Mouse (Mus musculus): Measurements from ENCODE around the gene Kdm5b. TPM values are rescaled to one million over a fixed set of nuclear protein-coding genes. Genes with fewer than 3 reads are reported as not detected.

Kdm5b gene
- total RNA-seq, 1 experiment = 127 TPM

DNA sequence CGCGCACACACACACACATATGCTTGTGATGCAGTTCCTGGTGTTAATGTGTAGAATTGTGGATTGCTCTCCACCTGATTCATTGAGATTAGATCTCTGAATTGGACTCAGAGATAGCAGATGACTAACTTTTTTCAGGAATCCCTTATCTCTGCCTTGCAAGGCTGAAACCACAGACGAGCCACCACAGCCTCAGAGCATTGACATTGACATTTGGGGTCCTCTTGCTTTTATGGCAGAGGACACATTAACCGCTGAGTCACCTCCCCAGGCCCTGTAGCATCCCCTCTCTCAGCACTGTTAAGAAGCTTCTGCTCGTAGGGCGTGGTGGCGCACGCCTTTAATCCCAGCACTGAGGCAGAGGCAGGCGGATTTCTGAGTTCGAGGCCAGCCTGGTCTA is 69.5 kb downstream of the Kdm5b start:
- TF ChIP-seq ZNF384 (IDR thresholded peaks at IDR 0.05; ENCODE audit: low read depth, low read length) (no peak), HCFC1 (IDR thresholded peaks at IDR 0.05; ENCODE audit: borderline replicate concordance, insufficient read depth, low read length) (no peak), CHD2 (IDR thresholded peaks at IDR 0.05; ENCODE audit: low read depth, low read length) (no peak), MAFK (IDR thresholded peaks at IDR 0.05; ENCODE audit: insufficient read depth, low read depth, low read length) (no peak), ZC3H11A (IDR thresholded peaks at IDR 0.05; ENCODE audit: borderline replicate concordance, low read depth, low read length) (no peak)
- Histone ChIP-seq H3K4me3 (ENCODE audit: insufficient read depth in 1 of 2, low read depth in 1 of 2, low read length in 2 of 2, poor library complexity in 1 of 2, severe bottlenecking in 1 of 2) (no peak overlapping the region), H3K4me1 (ENCODE audit: control insufficient read depth in 2 of 2, insufficient read depth in 2 of 2, low read length in 2 of 2, poor library complexity in 1 of 2) (peaks cover 0 to 3% of the 10 kb centered on the region in 2 experiments; a peak in 1 of 4 replicates), H3K9ac (ENCODE audit: insufficient read depth, low read depth, low read length, poor library complexity, severe bottlenecking) (no peak overlapping the region), H3K36me3 (ENCODE audit: control insufficient read depth, insufficient read depth, low read length, poor library complexity, severe bottlenecking) (peaks cover 76% of the 10 kb centered on the region), H3K9me3 (ENCODE audit: control insufficient read depth, insufficient read depth, low read depth, low read length) (no peaks in the 10 kb centered on the region), H3K27ac (ENCODE audit: insufficient read depth, low read depth, low read length, poor library complexity, severe bottlenecking) (no peak overlapping the region)
- in situ Hi-C loops (cut with MboI; ENCODE audit: low sequenced_read_pairs in 2 of 2, unreplicated experiment in 2 of 2) = no loop called here
- no peak for DNase-seq (ENCODE audit: low read depth, low spot score)

DNA sequence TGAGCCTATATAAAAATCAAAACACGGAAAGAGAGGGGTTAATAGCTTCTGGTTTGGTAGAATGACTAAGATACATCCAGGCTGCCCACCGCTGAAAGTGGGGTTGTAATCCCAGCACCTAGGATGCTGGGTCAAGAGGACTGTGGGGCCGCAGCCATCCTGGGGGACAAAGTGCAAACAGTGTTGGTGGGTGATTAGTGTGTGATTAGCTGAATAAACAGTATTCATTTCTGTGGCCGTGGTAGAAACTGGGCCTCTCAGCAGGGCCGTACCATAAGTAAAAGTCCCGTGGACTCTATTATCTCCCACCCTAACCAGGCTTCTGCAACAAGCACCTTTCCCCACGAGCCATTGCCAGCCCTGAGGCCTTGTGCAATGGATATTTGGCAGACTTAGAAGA is 74.3 kb downstream of the Kdm5b start:
- H3K27ac ChIP-seq (ENCODE audit: insufficient read depth, low read depth, low read length, poor library complexity, severe bottlenecking) = no peak overlapping the region

GRCm38 (mm10) chr1:134636245-134636644 is 76.3 kb downstream of the Kdm5b start:
- H3K27ac ChIP-seq (ENCODE audit: insufficient read depth, low read depth, low read length, poor library complexity, severe bottlenecking) = no peak overlapping the region
- no peak overlapping the region for H3K9ac ChIP-seq (ENCODE audit: insufficient read depth, low read depth, low read length, poor library complexity, severe bottlenecking)
- in situ Hi-C loops (cut with MboI; ENCODE audit: low sequenced_read_pairs in 2 of 2, unreplicated experiment in 2 of 2) = no loop called here
- TF ChIP-seq MAFK (IDR thresholded peaks at IDR 0.05; ENCODE audit: insufficient read depth, low read depth, low read length) (no peak), ZNF384 (IDR thresholded peaks at IDR 0.05; ENCODE audit: low read depth, low read length) (no peak), CHD2 (IDR thresholded peaks at IDR 0.05; ENCODE audit: low read depth, low read length) (no peak)
- no peak for DNase-seq (ENCODE audit: low read depth, low spot score)
- H3K4me3 ChIP-seq (ENCODE audit: insufficient read depth in 1 of 2, low read depth in 1 of 2, low read length in 2 of 2, poor library complexity in 1 of 2, severe bottlenecking in 1 of 2) = no peak overlapping the region
- peaks cover 0 to 4% of the 10 kb centered on the region in 2 experiments; a peak in 1 of 4 replicates for H3K4me1 ChIP-seq (ENCODE audit: control insufficient read depth in 2 of 2, insufficient read depth in 2 of 2, low read length in 2 of 2, poor library complexity in 1 of 2)
- peaks cover 19% of the 10 kb centered on the region for H3K36me3 ChIP-seq (ENCODE audit: control insufficient read depth, insufficient read depth, low read length, poor library complexity, severe bottlenecking)
- H3K9me3 ChIP-seq (ENCODE audit: control insufficient read depth, insufficient read depth, low read depth, low read length) = no peaks in the 10 kb centered on the region

More for the DNA sequence above, 74.3 kb downstream of the Kdm5b start:
- no peak for DNase-seq (ENCODE audit: low read depth, low spot score)
- Histone ChIP-seq H3K4me3 (ENCODE audit: insufficient read depth in 1 of 2, low read depth in 1 of 2, low read length in 2 of 2, poor library complexity in 1 of 2, severe bottlenecking in 1 of 2) (no peak overlapping the region), H3K4me1 (ENCODE audit: control insufficient read depth in 2 of 2, insufficient read depth in 2 of 2, low read length in 2 of 2, poor library complexity in 1 of 2) (peaks cover 0 to 4% of the 10 kb centered on the region in 2 experiments; a peak in 1 of 4 replicates), H3K9ac (ENCODE audit: insufficient read depth, low read depth, low read length, poor library complexity, severe bottlenecking) (no peak overlapping the region), H3K36me3 (ENCODE audit: control insufficient read depth, insufficient read depth, low read length, poor library complexity, severe bottlenecking) (peaks cover 39% of the 10 kb centered on the region), H3K9me3 (ENCODE audit: control insufficient read depth, insufficient read depth, low read depth, low read length) (no peaks in the 10 kb centered on the region)
- in situ Hi-C loops (cut with MboI; ENCODE audit: low sequenced_read_pairs in 2 of 2, unreplicated experiment in 2 of 2) = no loop called here
- TF ChIP-seq MAFK (IDR thresholded peaks at IDR 0.05; ENCODE audit: insufficient read depth, low read depth, low read length) = no peak
- no peak for TF ChIP-seq CHD2 (IDR thresholded peaks at IDR 0.05; ENCODE audit: low read depth, low read length)
- no peak for TF ChIP-seq HCFC1 (IDR thresholded peaks at IDR 0.05; ENCODE audit: borderline replicate concordance, insufficient read depth, low read length)
- TF ChIP-seq ZNF384 (IDR thresholded peaks at IDR 0.05; ENCODE audit: low read depth, low read length) = no peak
- no peak for TF ChIP-seq ZC3H11A (IDR thresholded peaks at IDR 0.05; ENCODE audit: borderline replicate concordance, low read depth, low read length)

DNA sequence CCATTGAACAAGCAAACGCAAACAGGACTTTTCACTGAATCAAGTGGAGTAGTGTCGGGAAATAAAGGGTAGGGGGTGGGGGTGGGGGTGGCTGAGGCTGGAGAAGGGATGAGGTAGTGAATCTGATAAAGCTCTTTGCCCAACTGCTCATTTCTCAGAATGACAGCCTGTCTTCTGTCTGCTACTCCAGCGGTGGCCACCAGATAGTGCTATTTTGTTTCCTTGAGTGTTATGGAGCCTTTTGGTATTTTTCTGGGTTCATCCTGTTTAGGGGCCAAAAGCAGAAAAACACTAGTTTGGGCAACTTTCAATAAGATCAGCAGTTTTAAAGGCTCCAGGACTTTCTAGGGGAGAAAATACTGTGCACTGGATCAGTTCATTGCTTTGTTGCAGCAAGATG is 76.7 kb downstream of the Kdm5b start:
- Histone ChIP-seq H3K27ac (ENCODE audit: insufficient read depth, low read depth, low read length, poor library complexity, severe bottlenecking) (no peak overlapping the region), H3K4me3 (ENCODE audit: insufficient read depth in 1 of 2, low read depth in 1 of 2, low read length in 2 of 2, poor library complexity in 1 of 2, severe bottlenecking in 1 of 2) (no peak overlapping the region), H3K4me1 (ENCODE audit: control insufficient read depth in 2 of 2, insufficient read depth in 2 of 2, low read length in 2 of 2, poor library complexity in 1 of 2) (peaks cover 0 to 4% of the 10 kb centered on the region in 2 experiments; a peak in 1 of 4 replicates), H3K9me3 (ENCODE audit: control insufficient read depth, insufficient read depth, low read depth, low read length) (no peaks in the 10 kb centered on the region), H3K9ac (ENCODE audit: insufficient read depth, low read depth, low read length, poor library complexity, severe bottlenecking) (no peak overlapping the region), H3K36me3 (ENCODE audit: control insufficient read depth, insufficient read depth, low read length, poor library complexity, severe bottlenecking) (peaks cover 17% of the 10 kb centered on the region)
- no peak for DNase-seq (ENCODE audit: low read depth, low spot score)
- TF ChIP-seq ZC3H11A (IDR thresholded peaks at IDR 0.05; ENCODE audit: borderline replicate concordance, low read depth, low read length) (no peak), CHD2 (IDR thresholded peaks at IDR 0.05; ENCODE audit: low read depth, low read length) (no peak), MAFK (IDR thresholded peaks at IDR 0.05; ENCODE audit: insufficient read depth, low read depth, low read length) (no peak), ZNF384 (IDR thresholded peaks at IDR 0.05; ENCODE audit: low read depth, low read length) (no peak), HCFC1 (IDR thresholded peaks at IDR 0.05; ENCODE audit: borderline replicate concordance, insufficient read depth, low read length) (no peak)
- in situ Hi-C loops (cut with MboI; ENCODE audit: low sequenced_read_pairs in 2 of 2, unreplicated experiment in 2 of 2) = no loop called here

- Histone ChIP-seq H3K9ac (ENCODE audit: insufficient read depth, low read depth, low read length, poor library complexity, severe bottlenecking) (no peak overlapping the region), H3K27ac (ENCODE audit: insufficient read depth, low read depth, low read length, poor library complexity, severe bottlenecking) (no peak overlapping the region), H3K36me3 (ENCODE audit: control insufficient read depth, insufficient read depth, low read length, poor library complexity, severe bottlenecking) (peaks cover 11% of the 10 kb centered on the region), H3K4me3 (ENCODE audit: insufficient read depth in 1 of 2, low read depth in 1 of 2, low read length in 2 of 2, poor library complexity in 1 of 2, severe bottlenecking in 1 of 2) (no peak overlapping the region), H3K9me3 (ENCODE audit: control insufficient read depth, insufficient read depth, low read depth, low read length) (no peaks in the 10 kb centered on the region), H3K4me1 (ENCODE audit: control insufficient read depth in 2 of 2, insufficient read depth in 2 of 2, low read length in 2 of 2, poor library complexity in 1 of 2) (peaks cover 0 to 4% of the 10 kb centered on the region in 2 experiments; a peak in 1 of 4 replicates)
- DNase-seq (ENCODE audit: low read depth, low spot score) = no peak
- TF ChIP-seq HCFC1 (IDR thresholded peaks at IDR 0.05; ENCODE audit: borderline replicate concordance, insufficient read depth, low read length) = no peak
- no peak for TF ChIP-seq CHD2 (IDR thresholded peaks at IDR 0.05; ENCODE audit: low read depth, low read length)
- no peak for TF ChIP-seq ZNF384 (IDR thresholded peaks at IDR 0.05; ENCODE audit: low read depth, low read length)
- TF ChIP-seq ZC3H11A (IDR thresholded peaks at IDR 0.05; ENCODE audit: borderline replicate concordance, low read depth, low read length) = no peak
- no peak for TF ChIP-seq MAFK (IDR thresholded peaks at IDR 0.05; ENCODE audit: insufficient read depth, low read depth, low read length)
- in situ Hi-C loops (cut with MboI; ENCODE audit: low sequenced_read_pairs in 2 of 2, unreplicated experiment in 2 of 2) = no loop called here
Measured at GRCm38 (mm10) chr1:134638041-134638440, 78.1 kb downstream of the Kdm5b start.
